Mouse (Mus musculus): ENCODE measurements at regions not wholly inside any gene's neighbourhood (a gene's known extent, or its start where the extent isn't known, plus 50 kb on each side); places are given as distances from the start of the nearest gene placed in this dataset.
A peak's percentile ranks its signal among the peaks of the same experiment; 100 is the strongest.

GRCm38 (mm10) chr12:109530215-109531050 lies 69.7 kb downstream of the Rtl1 start:
- no peak for TF ChIP-seq EP300 (IDR thresholded peaks at IDR 0.05; ENCODE audit: low read depth)
- no peak for TF ChIP-seq CTCF (IDR thresholded peaks at IDR 0.05; ENCODE audit: low read depth)
- 63% methylated on average over 19 of the region's 19 CpGs for WGBS
- H3K36me3 ChIP-seq (replicated peaks; ENCODE audit: control insufficient read depth, insufficient read depth, low read length): no peaks in the 10 kb centered on the region

GRCm38 (mm10) chr12:109529501-109529900 lies 70.6 kb downstream of the Rtl1 start:
- H3K9me3 ChIP-seq (replicated peaks; ENCODE audit: control insufficient read depth, low read length): 0 out of 2 replicates have a peak, but pooled peaks cover 12% of the 10 kb centered on the region

More at GRCm38 (mm10) chr12:109530215-109531050, 69.7 kb downstream of the Rtl1 start:
- no peak overlapping the region for H3K9ac ChIP-seq (replicated peaks; ENCODE audit: low read depth, low read length)
- ATAC-seq (ENCODE audit: insufficient read depth, low read depth) (no peak), DNase-seq (ENCODE audit: low spot score) (no peak)
- H3K4me3 ChIP-seq (ENCODE audit: low read depth, low read length): no peak overlapping the region
- H3K9me3 ChIP-seq (replicated peaks; ENCODE audit: control insufficient read depth, low read length): 0 out of 2 replicates have a peak, but pooled peaks cover 12% of the 10 kb centered on the region
- H3K27ac ChIP-seq (ENCODE audit: low read depth): no peak overlapping the region
- no peak overlapping the region for H3K4me2 ChIP-seq (ENCODE audit: low read depth, low read length)
- H3K27me3 ChIP-seq (ENCODE audit: control insufficient read depth, insufficient read depth, low read length): no peaks in the 10 kb centered on the region
- no peaks in the 10 kb centered on the region for H3K4me1 ChIP-seq (ENCODE audit: control insufficient read depth, insufficient read depth)

GRCm38 (mm10) chr12:109528966-109529365 lies 71.2 kb downstream of the Rtl1 start:
- Histone ChIP-seq H3K27ac (ENCODE audit: low read depth) (no peak overlapping the region), H3K27me3 (ENCODE audit: control insufficient read depth, insufficient read depth, low read length) (no peaks in the 10 kb centered on the region), H3K4me3 (ENCODE audit: low read depth, low read length) (no peak overlapping the region), H3K4me2 (ENCODE audit: low read depth, low read length) (no peak overlapping the region), H3K4me1 (ENCODE audit: control insufficient read depth, insufficient read depth) (no peaks in the 10 kb centered on the region), H3K36me3 (replicated peaks; ENCODE audit: control insufficient read depth, insufficient read depth, low read length) (no peaks in the 10 kb centered on the region), H3K9me3 (replicated peaks; ENCODE audit: control insufficient read depth, low read length) (0 out of 2 replicates have a peak, but pooled peaks cover 12% of the 10 kb centered on the region), H3K9ac (replicated peaks; ENCODE audit: low read depth, low read length) (no peak overlapping the region)
- 66% methylated on average over 5 of the region's 5 CpGs for WGBS
- TF ChIP-seq CTCF (IDR thresholded peaks at IDR 0.05; ENCODE audit: low read depth): no peak
- TF ChIP-seq EP300 (IDR thresholded peaks at IDR 0.05; ENCODE audit: low read depth): no peak
- DNase-seq (ENCODE audit: low spot score): no peak
- no peak for ATAC-seq (ENCODE audit: insufficient read depth, low read depth)

More at GRCm38 (mm10) chr12:109529501-109529900, 70.6 kb downstream of the Rtl1 start:
- Histone ChIP-seq H3K36me3 (replicated peaks; ENCODE audit: control insufficient read depth, insufficient read depth, low read length) (no peaks in the 10 kb centered on the region), H3K27ac (ENCODE audit: low read depth) (no peak overlapping the region), H3K27me3 (ENCODE audit: control insufficient read depth, insufficient read depth, low read length) (no peaks in the 10 kb centered on the region), H3K4me2 (ENCODE audit: low read depth, low read length) (no peak overlapping the region), H3K9ac (replicated peaks; ENCODE audit: low read depth, low read length) (no peak overlapping the region), H3K4me3 (ENCODE audit: low read depth, low read length) (no peak overlapping the region), H3K4me1 (ENCODE audit: control insufficient read depth, insufficient read depth) (no peaks in the 10 kb centered on the region)
- WGBS: 79% methylated on average over 6 of the region's 6 CpGs
- DNase-seq (ENCODE audit: low spot score) (no peak), ATAC-seq (ENCODE audit: insufficient read depth, low read depth) (no peak)
- TF ChIP-seq EP300 (IDR thresholded peaks at IDR 0.05; ENCODE audit: low read depth) (no peak), CTCF (IDR thresholded peaks at IDR 0.05; ENCODE audit: low read depth) (no peak)

- H3K27me3 ChIP-seq (ENCODE audit: control insufficient read depth, insufficient read depth, low read length): no peaks in the 10 kb centered on the region
- no peaks in the 10 kb centered on the region for H3K36me3 ChIP-seq (replicated peaks; ENCODE audit: control insufficient read depth, insufficient read depth, low read length)
- ATAC-seq (ENCODE audit: insufficient read depth, low read depth): no peak
- no peak for TF ChIP-seq EP300 (IDR thresholded peaks at IDR 0.05; ENCODE audit: low read depth)
- no peak for TF ChIP-seq CTCF (IDR thresholded peaks at IDR 0.05; ENCODE audit: low read depth)
- H3K4me3 ChIP-seq (ENCODE audit: low read depth, low read length): peak overlapping the region; percentile 30
- DNase-seq (ENCODE audit: low spot score): no peak
- peak overlapping the region; percentile 53 for H3K4me2 ChIP-seq (ENCODE audit: low read depth, low read length)
- no peak overlapping the region for H3K9ac ChIP-seq (replicated peaks; ENCODE audit: low read depth, low read length)
- H3K9me3 ChIP-seq (replicated peaks; ENCODE audit: control insufficient read depth, low read length): 0 out of 2 replicates have a peak, but pooled peaks cover 12% of the 10 kb centered on the region
- no peaks in the 10 kb centered on the region for H3K4me1 ChIP-seq (ENCODE audit: control insufficient read depth, insufficient read depth)
- H3K27ac ChIP-seq (ENCODE audit: low read depth): no peak overlapping the region
- WGBS: 35% methylated on average over 27 of the region's 27 CpGs
Observed at GRCm38 (mm10) chr12:109528263-109528545, 71.9 kb downstream of the Rtl1 start.

- 61% methylated on average over 29 of the region's 29 CpGs for WGBS
- Histone ChIP-seq H3K27me3 (ENCODE audit: control insufficient read depth, insufficient read depth, low read length) (no peaks in the 10 kb centered on the region), H3K9me3 (replicated peaks; ENCODE audit: control insufficient read depth, low read length) (0 out of 2 replicates have a peak, but pooled peaks cover 12% of the 10 kb centered on the region), H3K4me1 (ENCODE audit: control insufficient read depth, insufficient read depth) (no peaks in the 10 kb centered on the region), H3K27ac (ENCODE audit: low read depth) (no peak overlapping the region), H3K36me3 (replicated peaks; ENCODE audit: control insufficient read depth, insufficient read depth, low read length) (no peaks in the 10 kb centered on the region), H3K4me2 (ENCODE audit: low read depth, low read length) (peak overlapping the region; percentile 53), H3K9ac (replicated peaks; ENCODE audit: low read depth, low read length) (no peak overlapping the region), H3K4me3 (ENCODE audit: low read depth, low read length) (peak overlapping the region; percentile 30)
- no peak for TF ChIP-seq EP300 (IDR thresholded peaks at IDR 0.05; ENCODE audit: low read depth)
- no peak for TF ChIP-seq CTCF (IDR thresholded peaks at IDR 0.05; ENCODE audit: low read depth)
- peak; percentile 11 for DNase-seq (ENCODE audit: low spot score)
- no peak for ATAC-seq (ENCODE audit: insufficient read depth, low read depth)
Observed at GRCm38 (mm10) chr12:109527414-109528262, 72.5 kb downstream of the Rtl1 start.
